Mouse (Mus musculus): ENCODE data around the gene Bmpr2.

The Bmpr2 gene

DNA sequence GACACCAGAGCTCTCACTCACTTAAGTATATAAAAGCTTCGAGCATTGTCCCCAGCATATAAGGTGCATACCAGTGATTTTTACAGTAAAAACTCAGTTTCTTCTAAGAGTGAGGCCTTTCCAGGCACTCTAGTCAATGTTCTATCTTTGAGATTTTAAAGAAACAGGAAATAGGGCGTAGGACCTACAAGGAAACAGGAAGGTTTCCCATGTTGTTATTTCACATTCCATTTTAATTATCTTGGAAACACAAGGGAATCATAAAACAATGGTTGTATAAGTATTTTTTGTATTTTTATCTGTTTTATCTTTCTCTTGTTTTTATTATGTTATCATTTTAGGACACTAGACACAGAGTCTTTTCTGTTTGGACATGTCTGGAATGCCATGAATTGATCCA is 34.7 kb downstream of the Bmpr2 start:
- no peak for DNase-seq

- no peak for DNase-seq
Observed at GRCm38 (mm10) chr1:59804363-59804762, 41.2 kb downstream of the Bmpr2 start.

DNA sequence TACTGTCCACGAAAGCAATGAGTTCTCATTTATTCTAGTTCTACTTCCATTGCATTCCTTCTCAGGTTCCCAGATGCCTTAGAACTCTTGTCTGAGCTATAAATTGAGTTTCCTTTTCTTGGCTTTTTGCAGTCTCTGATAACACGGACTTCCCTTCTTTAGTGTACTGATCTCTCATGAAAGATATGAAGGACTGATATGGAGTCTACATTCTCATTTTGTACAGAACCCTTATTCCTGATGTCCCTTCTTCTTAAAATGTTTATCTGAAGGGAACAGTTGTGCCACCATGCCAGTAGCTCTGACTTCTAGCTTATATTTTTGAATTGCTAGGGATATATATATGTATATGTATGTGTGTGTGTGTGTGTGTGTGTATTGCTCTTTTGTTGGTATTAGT is 46.7 kb downstream of the Bmpr2 start:
- DNase-seq = no peak

DNA sequence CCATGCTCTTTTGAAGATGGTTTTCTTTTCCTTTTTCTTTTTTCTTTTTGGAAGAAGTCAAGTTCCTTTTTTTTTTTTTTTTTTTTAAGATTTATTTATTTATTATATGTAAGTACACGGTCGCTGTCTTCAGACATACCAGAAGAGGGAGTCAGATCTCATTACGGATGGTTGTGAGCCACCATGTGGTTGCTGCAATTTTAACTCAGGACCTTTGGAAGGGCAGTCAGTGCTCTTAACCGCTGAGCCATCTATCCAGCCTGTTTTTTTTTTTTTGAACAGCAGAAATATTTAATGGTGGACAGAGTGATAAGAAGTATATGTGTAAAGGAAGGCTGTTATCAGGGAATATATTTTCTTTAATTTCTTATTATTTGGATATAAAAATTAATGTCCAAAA is 49.6 kb downstream of the Bmpr2 start:
- no peak for DNase-seq

GRCm38 (mm10) chr1:59825421-59825820 is 62.2 kb downstream of the Bmpr2 start:
- DNase-seq = peak; percentile 20

GRCm38 (mm10) chr1:59826583-59826982 is 63.4 kb downstream of the Bmpr2 start:
- no peak for DNase-seq

- no peak for DNase-seq
Observed at GRCm38 (mm10) chr1:59829410-59829809, 66.2 kb downstream of the Bmpr2 start.

DNA sequence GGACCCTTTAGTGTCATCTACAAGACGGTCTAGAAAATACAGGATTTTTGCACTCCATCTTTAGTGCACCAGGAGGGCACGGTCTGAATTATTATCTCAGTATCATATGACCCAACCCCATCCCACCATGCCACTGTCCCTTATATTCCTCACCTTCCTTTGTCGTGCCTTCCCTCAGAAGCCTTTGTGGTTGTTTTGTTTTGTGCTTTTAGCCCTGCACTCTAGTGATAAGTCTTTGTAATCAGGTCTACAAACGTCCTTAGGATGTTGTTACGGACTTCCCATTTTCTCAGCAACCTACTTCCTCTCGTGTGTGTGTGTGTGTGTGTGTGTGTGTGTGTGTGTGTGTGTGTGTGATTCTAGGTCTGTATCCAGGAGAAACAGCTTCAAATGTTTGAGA is 67.0 kb downstream of the Bmpr2 start:
- no peak for DNase-seq

- DNase-seq = peak; percentile 22
Observed at GRCm38 (mm10) chr1:59833723-59834122, 70.5 kb downstream of the Bmpr2 start.

DNA sequence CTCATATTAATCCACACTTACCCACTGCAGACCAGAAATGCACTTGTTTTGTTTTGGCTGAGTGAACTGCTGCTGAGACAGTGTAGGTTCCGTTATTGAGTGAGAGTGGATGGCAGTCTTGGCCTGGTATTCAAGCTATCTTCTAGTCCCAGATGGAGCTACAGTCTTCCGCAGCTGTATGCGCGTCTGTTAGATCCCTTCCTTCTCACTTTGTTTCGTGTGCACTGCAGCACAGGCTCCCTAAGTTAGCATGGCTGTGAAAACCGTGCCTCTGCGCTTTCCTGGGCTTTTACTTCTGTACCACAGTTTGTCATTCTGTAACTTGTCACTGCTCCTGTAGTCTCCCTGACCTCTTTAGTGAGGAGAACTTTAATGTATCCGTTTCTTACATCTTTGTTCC is 85.1 kb downstream of the Bmpr2 start:
- no peak for DNase-seq

GRCm38 (mm10) chr1:59859046-59859445 is 95.8 kb downstream of the Bmpr2 start:
- no peak for DNase-seq

DNA sequence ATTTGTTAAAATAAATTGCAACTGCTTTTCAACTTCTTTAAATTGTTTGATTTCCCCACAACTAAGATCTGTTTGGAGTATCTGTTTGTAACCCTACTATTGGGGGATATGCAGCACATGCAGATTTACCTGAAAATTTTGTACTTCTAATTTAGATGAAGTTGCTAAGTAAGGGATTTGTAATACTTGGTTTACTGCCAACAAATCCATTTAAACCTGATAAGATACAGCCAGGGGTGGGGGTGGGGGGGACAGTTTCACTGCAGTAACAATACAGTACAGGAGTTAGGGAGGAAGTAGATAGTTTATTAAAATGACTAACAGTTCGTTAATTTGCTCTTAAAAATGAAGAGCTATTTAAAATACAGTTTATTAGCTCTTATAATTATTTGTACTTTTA is 98.9 kb downstream of the Bmpr2 start:
- no peak for DNase-seq

- no peak for DNase-seq
Observed at GRCm38 (mm10) chr1:59868041-59868440, 104.8 kb downstream of the Bmpr2 start.

DNA sequence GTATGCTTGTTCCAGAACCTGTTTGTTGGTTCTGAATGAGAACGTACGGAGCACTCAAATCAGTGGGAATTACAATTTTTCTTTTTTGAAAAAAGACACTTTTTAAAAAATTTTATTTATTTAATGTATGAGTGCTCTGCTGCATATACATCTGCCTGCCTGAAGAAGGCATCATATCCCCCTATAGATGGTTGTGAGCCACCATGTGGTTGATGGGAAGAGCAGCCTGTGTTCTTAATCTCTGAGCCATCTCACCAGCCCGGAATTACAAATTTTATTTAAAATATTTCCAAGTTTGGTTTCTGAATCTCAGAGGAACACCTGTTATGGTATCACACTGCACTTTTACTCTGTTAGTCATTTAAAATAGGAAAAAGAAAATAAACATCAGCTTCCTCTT is 110.8 kb downstream of the Bmpr2 start:
- DNase-seq = no peak

- no peak for DNase-seq
Observed at GRCm38 (mm10) chr1:59878098-59878497, 114.9 kb downstream of the Bmpr2 start.

DNA sequence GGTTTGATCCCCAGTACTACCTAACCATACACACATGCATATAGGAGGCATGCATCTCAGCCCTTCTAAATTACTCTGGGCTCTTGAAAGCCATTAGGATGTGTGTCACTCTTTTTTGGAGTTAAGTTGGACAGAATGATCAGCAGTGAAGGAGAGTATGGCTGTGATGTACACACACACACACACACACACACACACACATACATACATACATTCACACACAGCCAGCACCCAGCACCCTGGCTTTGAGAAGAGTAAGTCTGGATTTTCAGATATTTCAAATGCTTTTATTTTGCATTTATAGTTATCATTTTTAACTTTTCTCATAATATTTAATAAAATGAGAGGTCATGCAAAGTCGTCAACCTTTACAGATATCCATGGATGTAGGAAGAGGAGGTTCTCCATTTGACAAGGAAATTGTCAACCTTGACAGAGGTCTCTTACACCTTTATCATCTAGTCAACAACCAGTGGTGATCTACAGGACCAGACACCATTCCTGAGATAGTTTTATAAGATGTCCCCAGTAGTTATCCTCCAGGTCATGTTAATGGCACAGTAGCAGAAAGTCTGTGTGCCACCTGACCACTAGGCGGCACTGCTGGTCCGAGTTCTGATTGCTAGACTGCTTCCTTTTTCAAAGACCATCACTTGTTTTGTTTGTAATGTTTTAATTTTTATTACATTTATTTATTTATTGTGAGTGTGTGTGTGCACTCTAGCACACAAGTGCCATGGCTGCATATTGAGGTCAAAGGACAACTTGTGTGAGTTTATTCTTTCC is 120.3 kb downstream of the Bmpr2 start:
- DNase-seq = peak; percentile 79

GRCm38 (mm10) chr1:59886899-59887298 is 123.7 kb downstream of the Bmpr2 start:
- DNase-seq = no peak

DNA sequence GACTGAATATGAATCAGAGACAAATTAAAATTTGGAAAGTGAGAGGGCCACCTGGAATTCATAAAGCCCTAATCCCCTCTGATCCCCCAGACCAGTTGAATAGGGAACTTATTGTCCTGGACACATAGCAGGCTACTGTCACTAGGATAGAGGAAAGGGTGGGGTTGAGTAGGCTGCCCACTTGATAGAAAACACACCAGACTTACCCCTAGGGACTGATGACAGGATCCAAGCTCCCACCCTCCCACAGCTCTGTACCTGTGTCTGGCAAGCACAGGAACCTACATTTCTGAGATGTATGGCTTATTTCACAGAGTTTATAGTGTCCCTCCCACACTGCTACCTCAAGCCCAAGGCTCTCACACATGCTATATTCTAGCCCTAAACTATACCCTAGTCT is 124.8 kb downstream of the Bmpr2 start:
- DNase-seq = no peak

DNA sequence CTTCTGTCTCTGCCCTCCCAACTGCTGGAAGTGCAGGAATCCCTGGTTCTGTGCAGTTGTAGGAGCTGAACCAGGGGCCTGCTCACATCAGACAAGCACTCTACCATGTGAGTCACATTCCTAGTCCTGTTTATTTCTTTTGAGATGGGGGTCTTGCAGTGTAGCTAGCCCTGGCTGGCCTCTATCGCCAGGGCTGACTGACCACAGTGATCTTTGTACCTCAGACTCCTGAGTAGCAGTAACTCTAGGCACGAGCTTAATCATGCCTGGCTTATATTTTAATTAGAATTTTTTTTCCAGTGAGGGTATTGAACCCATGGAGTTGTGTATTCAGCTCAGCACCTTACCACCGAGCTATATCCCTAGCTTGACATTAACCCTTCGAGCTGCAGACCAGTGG is 128.0 kb downstream of the Bmpr2 start:
- peak; percentile 61 for DNase-seq

DNA sequence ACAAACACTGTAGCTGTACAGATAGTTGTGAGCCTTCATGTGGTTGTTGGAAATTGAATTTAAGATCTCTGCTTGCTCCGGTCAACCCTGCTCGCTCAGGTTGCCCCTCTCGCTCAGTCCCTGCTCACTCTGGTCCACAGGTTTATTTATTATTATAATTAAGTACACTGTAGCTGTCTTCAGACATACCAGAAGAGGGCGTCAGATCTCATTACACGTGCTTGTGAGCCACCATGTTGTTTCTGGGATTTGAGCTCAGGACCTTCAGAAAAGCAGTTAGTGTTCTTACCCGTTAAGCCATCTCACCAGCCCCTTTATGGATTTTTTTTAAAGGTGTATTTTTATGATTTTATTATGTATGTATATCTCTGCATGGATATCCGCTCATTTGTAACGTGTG is 129.6 kb downstream of the Bmpr2 start:
- no peak for DNase-seq

DNA sequence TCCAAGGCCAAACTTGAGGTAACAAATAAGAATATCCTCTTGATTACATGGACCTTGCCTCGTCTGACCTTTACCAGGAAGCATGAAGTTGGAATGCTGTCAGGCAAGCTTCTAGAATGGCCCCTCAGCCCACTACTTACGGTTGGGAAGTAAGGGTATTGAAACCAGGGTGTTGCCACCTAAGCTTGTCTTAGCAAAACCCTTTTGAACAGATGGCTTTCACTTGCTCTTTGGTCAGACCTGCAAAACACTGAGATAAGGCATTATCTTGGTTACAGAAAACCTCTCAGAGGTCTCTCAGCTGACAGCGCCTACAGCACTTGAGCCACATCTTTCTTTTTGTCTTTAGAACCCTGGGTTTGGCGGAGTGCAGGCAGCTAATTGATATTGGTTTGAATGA is 130.8 kb downstream of the Bmpr2 start:
- no peak for DNase-seq

DNA sequence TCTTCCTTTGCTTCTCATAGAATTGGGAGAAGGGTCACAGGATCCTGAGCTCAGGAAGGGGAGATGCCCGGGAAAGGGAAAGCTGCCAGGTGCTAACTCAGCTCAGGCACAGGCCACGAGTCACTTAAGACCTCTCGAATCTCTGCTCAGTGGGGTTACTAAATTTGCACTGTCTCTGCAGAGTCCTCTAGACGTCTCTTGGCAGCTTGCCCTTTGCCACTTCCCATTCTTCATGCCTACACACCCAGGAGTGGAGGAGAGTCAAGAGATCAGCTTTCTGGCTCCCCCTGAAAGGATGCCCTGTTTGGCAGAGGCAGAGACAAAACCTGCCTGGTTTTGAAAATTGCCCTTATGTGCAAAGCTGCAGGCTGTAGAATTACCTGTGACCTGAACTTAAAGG is 132.3 kb downstream of the Bmpr2 start:
- DNase-seq = peak; percentile 72

DNA sequence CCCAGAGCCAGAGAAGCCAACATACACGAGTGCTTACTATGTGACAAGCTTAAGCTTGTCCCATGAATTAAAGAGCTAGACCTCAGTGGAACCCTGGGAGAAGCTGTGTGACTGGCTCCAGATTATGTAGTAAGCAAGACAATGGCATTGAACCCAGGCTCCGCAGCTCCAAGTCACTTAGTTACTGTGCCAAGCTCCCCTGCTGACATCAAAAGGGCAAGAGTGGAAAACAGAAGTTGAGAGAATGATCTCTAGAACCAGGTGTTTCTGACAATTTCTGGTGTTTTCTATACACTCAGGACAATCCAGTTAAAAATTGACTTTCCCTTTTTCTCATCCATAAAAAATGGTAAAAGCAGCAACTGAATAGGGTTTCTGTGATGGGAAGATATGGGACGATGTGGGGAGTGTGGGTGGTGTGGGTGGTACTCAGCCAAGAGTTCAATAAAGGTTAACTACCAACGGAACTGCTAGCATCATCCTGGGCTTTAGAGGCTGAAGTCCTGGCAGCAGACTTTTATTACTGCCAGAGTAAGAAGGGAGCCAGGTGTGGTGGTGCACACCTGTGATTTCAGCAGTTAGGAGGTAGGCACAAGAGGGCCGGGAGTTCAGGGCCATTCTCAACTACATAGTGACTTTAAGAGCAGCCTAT is 134.1 kb downstream of the Bmpr2 start:
- DNase-seq = peak; percentile 59

- no peak for DNase-seq
Observed at GRCm38 (mm10) chr1:59899679-59900078, 136.5 kb downstream of the Bmpr2 start.
